Mouse (Mus musculus): ENCODE data around the gene Cd55b.

Cd55b gene

GRCm38 (mm10) chr1:130342429-130342828, 80.4 kb downstream of the Cd55b start:
- no peak for DNase-seq (ENCODE audit: low read depth, low spot score)

Data from skeletal muscle tissue, adult 2 months (tissue).